Mouse (Mus musculus) CH12.LX (cell line): ENCODE results near the gene Lmo1.

ENCODE experiments used
- CTCF ChIP-seq, 2 experiments: IDR thresholded peaks in 1 of 2; conservative IDR thresholded peaks in 1 of 2; 2 replicates each; pipeline ENCODE4 v1.5.1; 2011 to 2012; ENCODE audit warnings: low read depth in 2 of 2, low read length in 2 of 2, improper control_type of control experiment in 1 of 2, inconsistent platforms in 1 of 2, mild to moderate bottlenecking in 1 of 2, moderate library complexity in 1 of 2
- ETS1 ChIP-seq: conservative IDR thresholded peaks from 2 replicates; pipeline ENCODE4 v1.6.1; 2012; ENCODE audit warnings: low read depth, mild to moderate bottlenecking, inconsistent platforms, low read length, improper control_type of control experiment, moderate library complexity
- MEF2A ChIP-seq: IDR thresholded peaks from 2 replicates; pipeline ENCODE4 v1.6.1; 2014; ENCODE audit warnings: low read depth, mild to moderate bottlenecking, inconsistent platforms, low read length, improper control_type of control experiment, borderline replicate concordance
- RCOR1 ChIP-seq: conservative IDR thresholded peaks from 2 replicates; pipeline ENCODE4 v1.6.1; 2012; ENCODE audit warnings: low read depth, mild to moderate bottlenecking, inconsistent platforms, low read length, improper control_type of control experiment

DNA sequence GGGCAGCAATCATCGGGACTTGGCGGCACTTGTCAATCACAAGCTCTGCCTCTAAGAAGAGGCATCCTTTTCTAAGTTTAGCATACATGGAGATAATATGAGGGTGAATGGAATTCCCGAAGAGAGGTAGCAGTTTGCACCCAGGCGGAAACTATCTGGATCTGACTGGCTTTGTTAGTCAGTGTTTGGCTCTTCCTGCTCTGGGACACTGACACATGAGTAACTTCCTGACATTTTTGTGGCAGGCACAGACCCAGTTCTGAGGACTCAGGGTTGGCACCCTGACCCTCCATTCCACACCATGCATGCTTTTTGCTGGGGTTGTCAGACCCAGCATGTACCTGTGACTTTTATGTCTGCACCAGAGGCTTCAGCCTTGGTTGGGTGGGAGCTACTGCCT, 45.0 kb upstream of the Lmo1 start:
- TF ChIP-seq MEF2A (no peak), CTCF (conservative IDR thresholded peaks at IDR 0.05 in 1 of 2, IDR thresholded peaks at IDR 0.05 in 1 of 2; ENCODE audit: low read depth in 2 of 2, low read length in 2 of 2) (no peak), RCOR1 (no peak), ETS1 (no peak)
